Mouse (Mus musculus): ENCODE data around the gene Pus10.

DNA sequence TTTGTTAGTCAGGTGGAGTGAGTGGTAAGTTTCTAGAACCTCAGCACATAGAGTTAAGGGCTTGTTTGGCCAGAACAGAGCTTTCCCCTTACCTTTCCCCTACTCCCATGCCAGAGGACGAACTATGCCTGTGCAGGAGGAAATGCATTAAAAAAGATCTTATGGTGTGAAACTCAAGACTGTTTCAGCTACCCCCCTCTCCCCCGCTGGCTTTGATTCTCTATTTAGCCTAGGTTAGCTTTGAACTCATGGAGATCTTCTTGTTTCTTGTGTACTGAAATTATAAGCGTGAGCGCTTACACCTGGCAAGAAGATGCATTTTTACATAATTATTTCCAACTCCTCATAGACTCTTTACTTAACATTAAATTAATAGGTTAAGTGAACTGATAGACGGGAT lies 1.1 kb downstream of the Pus10 start:
- TF ChIP-seq CTCF (IDR thresholded peaks at IDR 0.05) (no peak), EP300 (IDR thresholded peaks at IDR 0.05) (no peak)
